Mouse (Mus musculus): ENCODE measurements around the gene Tsc1.

GRCm38 (mm10) chr2:28607341-28608165, 33.5 kb upstream of the Tsc1 start:
- TF ChIP-seq POLR2A (IDR thresholded peaks at IDR 0.05; ENCODE audit: borderline replicate concordance, insufficient read depth, low read length) (no peak), CTCF (IDR thresholded peaks at IDR 0.05; ENCODE audit: borderline replicate concordance, insufficient read depth, low read depth, low read length) (no peak)

All from cerebellum, adult 2 months (tissue).